Mouse (Mus musculus): ENCODE data around the gene Erbb4. TPM values are rescaled to one million over a fixed set of nuclear protein-coding genes. Genes with fewer than 3 reads are reported as not detected.

Erbb4 gene
- polyA plus RNA-seq, 1 experiment, result not detected

GRCm38 (mm10) chr1:68973355-68974127 is 134.3 kb downstream of the Erbb4 start:
- TF ChIP-seq GATA1 (IDR thresholded peaks at IDR 0.05; ENCODE audit: low read length) (no peak), TAL1 (IDR thresholded peaks at IDR 0.05; ENCODE audit: low read length) (no peak)
- Histone ChIP-seq H3K4me1 (ENCODE audit: control insufficient read depth) (no peaks in the 10 kb centered on the region), H3K27me3 (ENCODE audit: control insufficient read depth) (no peaks in the 10 kb centered on the region), H3K4me3 (replicated peaks) (no peak overlapping the region), H3K9me3 (ENCODE audit: control insufficient read depth, low read length) (no peaks in the 10 kb centered on the region), H3K36me3 (ENCODE audit: control insufficient read depth) (no peaks in the 10 kb centered on the region)

- TF ChIP-seq TAL1 (IDR thresholded peaks at IDR 0.05; ENCODE audit: low read length), result no peak
- no peak for TF ChIP-seq GATA1 (IDR thresholded peaks at IDR 0.05; ENCODE audit: low read length)
- Histone ChIP-seq H3K4me1 (ENCODE audit: control insufficient read depth) (no peaks in the 10 kb centered on the region), H3K4me3 (replicated peaks) (no peak overlapping the region), H3K36me3 (ENCODE audit: control insufficient read depth) (no peaks in the 10 kb centered on the region), H3K27me3 (ENCODE audit: control insufficient read depth) (no peaks in the 10 kb centered on the region), H3K9me3 (ENCODE audit: control insufficient read depth, low read length) (no peaks in the 10 kb centered on the region)
Observed at GRCm38 (mm10) chr1:68964127-68964526, 143.7 kb downstream of the Erbb4 start.

- no peak overlapping the region for H3K4me3 ChIP-seq (replicated peaks)
- no peaks in the 10 kb centered on the region for H3K27me3 ChIP-seq (ENCODE audit: control insufficient read depth)
- H3K4me1 ChIP-seq (ENCODE audit: control insufficient read depth), result no peaks in the 10 kb centered on the region
- no peaks in the 10 kb centered on the region for H3K9me3 ChIP-seq (ENCODE audit: control insufficient read depth, low read length)
- TF ChIP-seq GATA1 (IDR thresholded peaks at IDR 0.05; ENCODE audit: low read length), result no peak
- TF ChIP-seq TAL1 (IDR thresholded peaks at IDR 0.05; ENCODE audit: low read length), result no peak
- no peaks in the 10 kb centered on the region for H3K36me3 ChIP-seq (ENCODE audit: control insufficient read depth)
Observed at GRCm38 (mm10) chr1:68961365-68962116, 146.3 kb downstream of the Erbb4 start.

DNA sequence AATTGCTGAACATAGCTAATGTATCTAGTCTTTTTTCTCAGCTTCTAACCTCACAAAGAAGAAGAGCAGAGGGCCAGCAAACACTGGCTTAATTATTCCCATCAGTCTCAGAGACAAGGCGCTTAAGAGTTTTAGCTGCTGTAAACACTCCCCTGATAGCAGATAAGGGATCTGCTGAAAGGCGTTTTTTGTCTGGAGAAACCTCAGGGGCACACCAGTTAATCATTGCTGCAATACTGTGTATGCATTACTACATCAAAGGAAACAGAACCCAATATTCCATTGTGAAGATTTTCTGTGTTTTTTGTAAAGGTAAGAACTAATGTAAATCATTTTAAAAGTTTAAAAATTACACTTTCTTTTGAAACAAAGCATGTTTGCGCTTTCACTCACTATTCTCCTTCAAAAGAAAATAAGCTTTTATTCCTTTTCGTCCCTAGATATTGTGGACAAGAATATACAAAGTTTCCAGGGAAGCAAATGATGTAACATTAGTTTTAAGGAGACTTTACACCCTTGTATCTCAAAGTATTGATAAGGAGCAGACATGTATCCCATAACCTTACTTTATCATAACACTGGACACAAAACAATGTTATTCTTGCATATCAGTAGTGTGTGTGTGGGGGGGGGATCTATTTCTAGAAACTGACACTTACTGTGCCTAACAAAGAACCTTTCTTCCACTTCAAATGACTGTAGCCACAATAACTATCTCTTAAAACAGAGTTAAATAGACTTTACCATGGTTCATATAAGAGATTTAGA is 150.9 kb downstream of the Erbb4 start:
- Histone ChIP-seq H3K36me3 (ENCODE audit: control insufficient read depth) (no peaks in the 10 kb centered on the region), H3K4me1 (ENCODE audit: control insufficient read depth) (no peaks in the 10 kb centered on the region), H3K27me3 (ENCODE audit: control insufficient read depth) (no peaks in the 10 kb centered on the region), H3K9me3 (ENCODE audit: control insufficient read depth, low read length) (no peaks in the 10 kb centered on the region), H3K4me3 (replicated peaks) (no peak overlapping the region)
- no peak for TF ChIP-seq TAL1 (IDR thresholded peaks at IDR 0.05; ENCODE audit: low read length)
- TF ChIP-seq GATA1 (IDR thresholded peaks at IDR 0.05; ENCODE audit: low read length), result no peak

DNA sequence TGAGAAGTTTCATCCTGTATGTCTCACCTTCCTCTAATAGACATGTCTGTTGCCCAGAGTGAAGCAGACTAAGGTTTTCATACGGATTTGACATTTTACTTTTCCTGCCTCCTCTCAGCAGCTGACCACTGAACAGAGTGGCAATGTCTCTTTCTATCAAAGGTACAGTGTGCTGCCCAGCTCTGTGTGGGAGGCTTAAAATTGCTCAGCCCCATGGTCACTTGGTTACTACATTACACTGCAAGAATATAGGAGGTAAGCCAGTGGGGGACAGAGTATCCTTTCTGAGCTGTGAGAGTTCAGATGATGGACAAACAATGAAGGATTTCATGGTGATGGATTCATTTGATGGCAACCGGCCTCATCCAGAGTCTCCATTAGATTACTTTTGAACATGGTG is 152.4 kb downstream of the Erbb4 start:
- TF ChIP-seq GATA1 (IDR thresholded peaks at IDR 0.05; ENCODE audit: low read length), result no peak
- TF ChIP-seq TAL1 (IDR thresholded peaks at IDR 0.05; ENCODE audit: low read length), result no peak
- Histone ChIP-seq H3K4me1 (ENCODE audit: control insufficient read depth) (no peaks in the 10 kb centered on the region), H3K27me3 (ENCODE audit: control insufficient read depth) (no peaks in the 10 kb centered on the region), H3K4me3 (replicated peaks) (no peak overlapping the region), H3K36me3 (ENCODE audit: control insufficient read depth) (no peaks in the 10 kb centered on the region), H3K9me3 (ENCODE audit: control insufficient read depth, low read length) (no peaks in the 10 kb centered on the region)

GRCm38 (mm10) chr1:68943141-68943540 is 164.7 kb downstream of the Erbb4 start:
- Histone ChIP-seq H3K36me3 (ENCODE audit: control insufficient read depth) (no peaks in the 10 kb centered on the region), H3K4me1 (ENCODE audit: control insufficient read depth) (no peaks in the 10 kb centered on the region)
- TF ChIP-seq TAL1 (IDR thresholded peaks at IDR 0.05; ENCODE audit: low read length) (no peak), GATA1 (IDR thresholded peaks at IDR 0.05; ENCODE audit: low read length) (no peak)

GRCm38 (mm10) chr1:68934804-68935203 is 173.1 kb downstream of the Erbb4 start:
- Histone ChIP-seq H3K4me3 (replicated peaks) (no peak overlapping the region), H3K9me3 (ENCODE audit: control insufficient read depth, low read length) (no peaks in the 10 kb centered on the region), H3K4me1 (ENCODE audit: control insufficient read depth) (no peaks in the 10 kb centered on the region), H3K27me3 (ENCODE audit: control insufficient read depth) (no peaks in the 10 kb centered on the region), H3K36me3 (ENCODE audit: control insufficient read depth) (no peaks in the 10 kb centered on the region)
- TF ChIP-seq GATA1 (IDR thresholded peaks at IDR 0.05; ENCODE audit: low read length), result no peak
- no peak for TF ChIP-seq TAL1 (IDR thresholded peaks at IDR 0.05; ENCODE audit: low read length)

More at GRCm38 (mm10) chr1:68943141-68943540, 164.7 kb downstream of the Erbb4 start:
- no peaks in the 10 kb centered on the region for H3K27me3 ChIP-seq (ENCODE audit: control insufficient read depth)
- no peaks in the 10 kb centered on the region for H3K9me3 ChIP-seq (ENCODE audit: control insufficient read depth, low read length)
- H3K4me3 ChIP-seq (replicated peaks), result no peak overlapping the region

DNA sequence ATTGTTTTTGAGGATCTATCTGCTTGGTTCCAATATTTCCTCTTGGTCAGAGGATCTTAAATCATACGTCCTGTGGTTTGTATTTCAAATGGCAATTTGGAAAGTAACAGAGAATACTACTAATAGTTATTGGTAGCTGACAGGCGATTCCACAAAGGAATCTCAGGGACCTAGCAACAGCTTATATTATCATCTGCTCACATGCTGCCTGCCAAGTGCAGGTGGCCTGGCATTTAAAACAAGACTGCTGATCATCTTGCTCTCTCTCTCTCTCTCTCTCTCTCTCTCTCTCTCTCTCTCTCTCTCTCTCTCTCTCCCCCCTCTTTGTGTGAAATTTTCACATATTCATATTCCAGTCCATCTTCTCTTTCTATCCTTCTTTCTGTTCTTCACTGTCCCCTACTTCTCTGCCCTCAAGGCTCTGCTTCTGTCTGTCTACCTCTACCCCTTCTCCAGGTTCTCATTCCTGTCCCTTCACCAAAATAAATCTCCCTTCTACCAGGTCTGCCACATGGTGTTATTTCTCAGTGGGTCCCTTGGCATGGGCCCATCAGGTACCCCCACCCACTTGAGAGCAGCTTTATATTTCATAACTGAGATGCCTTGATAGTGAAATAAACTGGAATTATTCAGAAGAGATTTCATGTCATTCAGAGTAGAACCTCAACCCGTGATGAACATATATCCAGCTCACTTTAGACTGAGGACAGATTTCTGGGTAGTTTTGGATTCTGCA is 174.4 kb downstream of the Erbb4 start:
- TF ChIP-seq TAL1 (IDR thresholded peaks at IDR 0.05; ENCODE audit: low read length) (no peak), GATA1 (IDR thresholded peaks at IDR 0.05; ENCODE audit: low read length) (no peak)
- Histone ChIP-seq H3K27me3 (ENCODE audit: control insufficient read depth) (no peaks in the 10 kb centered on the region), H3K4me3 (replicated peaks) (no peak overlapping the region)

More for the DNA sequence above, 174.4 kb downstream of the Erbb4 start:
- Histone ChIP-seq H3K4me1 (ENCODE audit: control insufficient read depth) (no peaks in the 10 kb centered on the region), H3K9me3 (ENCODE audit: control insufficient read depth, low read length) (no peaks in the 10 kb centered on the region), H3K36me3 (ENCODE audit: control insufficient read depth) (no peaks in the 10 kb centered on the region)

Data from erythroblast, embryonic 14.5 days (primary cell).